Mouse (Mus musculus) cerebellum, adult 2 months (tissue): Measurements from ENCODE around the gene Prkcb. TPM values are rescaled to one million over a fixed set of nuclear protein-coding genes. Genes with fewer than 3 reads are reported as not detected.

Source experiments
- DNase-seq, 2 experiments: peaks; one replicate each; pipeline ENCODE4 v3.0.0; 2021
- H3K27ac ChIP-seq: fragments of 200-500 bp; 2 replicates; pipeline ENCODE4 v1.5.1; 2012; ENCODE audit warnings: low read length, control low read depth, inconsistent platforms; ENCODE audit not compliant: insufficient read depth
- H3K27me3 ChIP-seq: fragments of 200-500 bp; 2 replicates; pipeline ENCODE4 v1.6.1; 2012; ENCODE audit warnings: inconsistent platforms, mild to moderate bottlenecking, low read length, moderate library complexity; ENCODE audit not compliant: control insufficient read depth, insufficient read depth
- H3K4me1 ChIP-seq: fragments of 200-500 bp; 2 replicates; pipeline ENCODE4 v1.6.1; 2011; ENCODE audit warnings: low read length; ENCODE audit not compliant: control insufficient read depth, insufficient read depth
- H3K4me3 ChIP-seq: fragments of 200-500 bp; replicated peaks from 2 replicates; pipeline ENCODE3; 2011; ENCODE audit warnings: mild to moderate bottlenecking, low read depth, low read length, control low read depth; ENCODE audit not compliant: insufficient read depth
- CTCF ChIP-seq: fragments of 200-500 bp; IDR thresholded peaks from 2 replicates; pipeline ENCODE4 v1.5.1; 2011; ENCODE audit warnings: low read depth, mild to moderate bottlenecking, control low read depth, low read length, moderate library complexity, borderline replicate concordance; ENCODE audit not compliant: insufficient read depth
- POLR2A ChIP-seq: fragments of 200-500 bp; IDR thresholded peaks from 2 replicates; pipeline ENCODE4 v1.6.1; 2011; ENCODE audit warnings: low read length, control low read depth, borderline replicate concordance; ENCODE audit not compliant: insufficient read depth
- WGBS: fragments of 180-500 bp; shearing (Covaris S2); methylation state at CpG from one replicate; pipeline ENCODE4 v1.1.7; 2018; 5-methylcytosine and 5-hydroxymethylcytosine counted together
- polyA plus RNA-seq: library from polyadenylated mRNA; depleted of rRNA; stranded (reverse); fragments of >200 nt; gene quantifications from 2 replicates; pipeline ENCODE4 v1.2.3, GENCODE M21; 2012

Gene Prkcb
- polyA plus RNA-seq, 1 experiment, result 311 TPM

DNA sequence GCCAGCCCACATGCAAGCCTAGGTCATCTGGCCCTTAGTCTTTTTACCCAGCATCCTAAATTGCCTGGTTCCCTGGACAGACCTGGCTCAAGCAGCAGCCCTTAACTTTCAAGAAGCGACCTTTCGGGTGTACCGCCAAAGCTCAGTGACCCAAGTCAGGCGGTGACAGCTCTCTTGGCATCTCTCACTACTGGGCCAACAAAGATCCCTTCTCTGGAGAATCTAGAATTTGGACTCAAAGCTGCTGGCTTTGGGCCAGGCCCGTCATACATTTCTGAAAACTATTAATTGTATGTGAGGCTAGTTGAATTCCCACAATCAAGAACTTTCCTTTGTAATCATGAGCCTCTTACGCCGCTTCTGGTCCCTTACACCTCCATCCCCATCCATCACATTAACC lies 147.0 kb downstream of the Prkcb start:
- Histone ChIP-seq H3K27ac (no peak overlapping the region), H3K4me3 (no peak overlapping the region), H3K4me1 (peaks cover 31% of the 10 kb centered on the region), H3K27me3 (no peaks in the 10 kb centered on the region)
- peak in 1 of 2 experiments; percentile 43 for DNase-seq
- no peak for TF ChIP-seq POLR2A
- TF ChIP-seq CTCF, result no peak
- WGBS, result 63% methylated on average over 7 of the region's 7 CpGs

DNA sequence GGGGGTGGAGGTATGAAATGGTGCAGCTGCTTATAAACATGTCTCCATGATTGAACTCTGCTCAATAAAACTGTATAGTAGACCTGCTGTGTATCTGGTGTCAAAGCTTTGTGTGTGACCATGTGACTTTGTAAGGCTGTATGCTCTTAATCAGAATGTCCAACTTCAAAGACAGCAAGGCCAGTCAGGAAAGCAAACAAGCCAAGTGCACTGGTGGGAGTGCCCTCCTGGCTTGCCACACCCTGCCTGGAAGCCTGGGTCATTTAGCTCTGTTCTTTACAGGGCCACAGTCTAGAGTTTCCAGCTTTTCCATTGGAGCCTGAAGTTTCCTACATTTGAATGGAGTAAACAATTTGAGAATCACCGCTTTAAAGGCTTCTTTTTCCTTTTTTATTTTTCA lies 148.8 kb downstream of the Prkcb start:
- H3K4me3 ChIP-seq, result no peak overlapping the region
- no peak for TF ChIP-seq POLR2A
- TF ChIP-seq CTCF, result no peak
- no peak for DNase-seq
- peaks cover 26% of the 10 kb centered on the region for H3K4me1 ChIP-seq
- H3K27me3 ChIP-seq, result no peaks in the 10 kb centered on the region
- H3K27ac ChIP-seq, result no peak overlapping the region
- WGBS, result 97% methylated on average over 1 of the region's 1 CpGs

GRCm38 (mm10) chr7:122445056-122445455 lies 156.5 kb downstream of the Prkcb start:
- H3K27ac ChIP-seq, result no peak overlapping the region
- no peak overlapping the region for H3K4me3 ChIP-seq
- no peaks in the 10 kb centered on the region for H3K4me1 ChIP-seq
- 56% methylated on average over 6 of the region's 6 CpGs for WGBS
- no peaks in the 10 kb centered on the region for H3K27me3 ChIP-seq
- DNase-seq, result peak; percentile 42 to 43
- TF ChIP-seq CTCF (peak; percentile 75), POLR2A (no peak)

DNA sequence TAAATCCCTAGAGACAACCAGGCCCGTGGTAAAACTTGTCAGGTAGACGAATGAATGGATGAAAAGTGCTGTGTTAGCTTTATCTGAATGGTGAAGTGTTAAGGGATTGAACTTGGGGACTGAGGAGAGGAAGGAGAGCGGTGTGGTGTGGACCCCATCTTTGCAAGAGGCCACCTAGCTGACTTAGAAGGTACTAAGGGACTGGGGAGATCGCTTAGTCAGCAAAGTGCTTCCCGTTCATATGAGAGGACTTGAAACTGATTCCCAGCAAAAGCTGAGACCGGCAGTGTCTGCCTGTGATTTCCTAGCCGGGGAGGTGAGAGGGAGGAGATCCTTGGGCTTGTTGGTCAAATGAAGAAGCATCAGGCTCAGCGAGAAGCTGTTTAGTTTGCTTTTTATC lies 164.1 kb downstream of the Prkcb start:
- no peak for DNase-seq
- H3K27me3 ChIP-seq, result no peaks in the 10 kb centered on the region
- no peak overlapping the region for H3K4me3 ChIP-seq
- 83% methylated on average over 8 of the region's 8 CpGs for WGBS
- H3K27ac ChIP-seq, result no peak overlapping the region
- no peak for TF ChIP-seq CTCF
- TF ChIP-seq POLR2A, result no peak
- H3K4me1 ChIP-seq, result no peaks in the 10 kb centered on the region

DNA sequence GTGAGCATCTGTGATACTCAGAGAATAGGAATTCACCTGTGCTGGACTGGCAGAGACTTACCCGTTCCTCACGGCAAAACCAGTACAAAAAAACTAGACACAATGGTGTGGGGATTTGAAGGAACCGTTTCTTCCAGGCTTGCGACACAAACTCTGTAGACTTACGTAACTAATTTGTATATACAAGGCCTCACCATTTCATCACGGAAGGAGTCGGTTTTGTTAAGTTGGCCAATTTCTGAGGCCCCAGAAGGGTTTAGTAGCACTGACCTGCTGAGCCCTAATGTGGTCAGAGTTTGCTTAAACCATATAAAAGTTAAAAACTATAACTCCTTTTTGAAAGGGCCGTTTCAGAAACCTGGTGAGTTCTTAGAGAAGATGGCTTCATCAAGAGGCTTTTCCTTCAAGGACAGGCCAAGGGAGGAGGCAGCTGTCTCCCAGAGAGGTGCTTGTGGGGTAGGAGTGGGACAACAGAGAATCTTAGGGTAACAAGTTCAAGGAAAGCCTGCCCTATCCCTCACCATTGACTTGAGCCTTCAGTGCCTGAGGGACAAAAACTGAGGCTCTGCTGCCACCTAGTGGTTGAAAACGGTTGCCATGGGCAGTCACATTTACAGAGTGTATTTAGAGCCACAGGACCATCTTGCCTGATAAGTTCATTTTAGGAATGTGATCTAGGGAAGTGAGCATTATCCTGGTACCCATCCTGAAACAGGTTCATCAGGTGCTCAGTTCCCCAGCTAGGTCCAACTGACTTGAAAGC lies 170.8 kb downstream of the Prkcb start:
- H3K27me3 ChIP-seq, result no peaks in the 10 kb centered on the region
- H3K4me1 ChIP-seq, result no peaks in the 10 kb centered on the region
- peak; percentile 75 to 90 for DNase-seq
- H3K27ac ChIP-seq, result no peak overlapping the region
- 70% methylated on average over 9 of the region's 9 CpGs for WGBS
- TF ChIP-seq CTCF, result peak; percentile 99
- no peak for TF ChIP-seq POLR2A
- no peak overlapping the region for H3K4me3 ChIP-seq

DNA sequence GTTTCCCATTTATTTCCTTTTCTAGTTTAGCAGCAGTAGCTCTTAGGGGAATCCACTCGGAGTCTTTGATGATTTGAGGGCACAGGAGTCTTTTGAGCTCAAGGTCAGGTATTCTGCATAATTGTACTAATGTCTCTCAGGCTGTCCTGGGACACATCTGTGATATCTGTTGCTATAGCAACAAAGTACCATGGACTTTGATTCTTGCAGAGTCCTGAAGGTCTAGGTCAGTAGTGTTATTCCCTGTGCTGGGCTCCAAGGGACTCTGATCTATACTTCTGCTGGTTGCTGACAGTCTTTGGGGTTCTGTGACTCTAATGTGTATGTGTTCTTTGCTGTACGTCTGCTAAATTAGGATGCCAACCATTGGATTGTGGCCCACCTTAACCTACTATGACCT lies 171.5 kb downstream of the Prkcb start:
- Histone ChIP-seq H3K27me3 (no peaks in the 10 kb centered on the region), H3K4me1 (no peaks in the 10 kb centered on the region), H3K27ac (no peak overlapping the region), H3K4me3 (no peak overlapping the region)
- WGBS, result 57% methylated on average over 2 of the region's 2 CpGs
- no peak for DNase-seq
- TF ChIP-seq CTCF, result no peak
- TF ChIP-seq POLR2A, result no peak

GRCm38 (mm10) chr7:122465823-122466549 lies 177.4 kb downstream of the Prkcb start:
- no peak for DNase-seq
- peak; percentile 71 for TF ChIP-seq CTCF
- no peak for TF ChIP-seq POLR2A
- no peak overlapping the region for H3K27ac ChIP-seq
- H3K4me3 ChIP-seq, result no peak overlapping the region
- H3K4me1 ChIP-seq, result peaks cover 11% of the 10 kb centered on the region
- 50% methylated on average over 8 of the region's 8 CpGs for WGBS
- H3K27me3 ChIP-seq, result no peaks in the 10 kb centered on the region

DNA sequence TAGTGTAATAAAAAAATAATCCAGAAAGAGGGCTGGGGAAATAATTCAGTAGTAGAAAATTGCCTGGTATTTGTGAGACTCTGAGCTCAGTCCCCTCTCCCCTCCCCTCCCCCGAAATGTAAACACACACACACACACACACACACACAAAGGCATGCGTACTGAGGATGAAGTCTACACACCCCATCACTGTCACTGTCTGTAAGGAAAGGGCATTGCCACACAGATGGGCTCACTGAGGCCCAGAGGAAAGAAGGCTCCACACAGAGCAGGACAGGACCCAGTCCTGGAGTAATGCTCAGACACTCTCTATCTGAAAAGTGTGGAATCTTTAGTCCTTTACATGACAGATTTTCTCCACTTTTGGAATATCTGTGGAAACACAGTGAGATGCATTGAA lies 178.2 kb downstream of the Prkcb start:
- H3K27ac ChIP-seq, result no peak overlapping the region
- TF ChIP-seq POLR2A, result no peak
- TF ChIP-seq CTCF, result no peak
- 81% methylated on average over 2 of the region's 2 CpGs for WGBS
- no peak for DNase-seq
- no peaks in the 10 kb centered on the region for H3K27me3 ChIP-seq
- peaks cover 15% of the 10 kb centered on the region for H3K4me1 ChIP-seq
- no peak overlapping the region for H3K4me3 ChIP-seq
